Mouse (Mus musculus) kidney, embryonic 16.5 days (tissue): ENCODE data around the gene Ypel4. TPM values are rescaled to one million over a fixed set of nuclear protein-coding genes. Genes with fewer than 3 reads are reported as not detected.
A peak's percentile ranks its signal among the peaks of the same experiment; 100 is the strongest.

ENCODE experiments used
- ATAC-seq: fragments of 200-750 bp; cut with Nextera tagmentation; 2 replicates; pipeline ENCODE4 v1.8.0; 2017; ENCODE audit warnings: moderate TSS enrichment; ENCODE audit not compliant: low FRiP score, low TSS enrichment
- H3K27ac ChIP-seq: fragments of 300-500 bp; sonication (generic); 2 replicates; pipeline ENCODE4 v1.5.1; 2014; ENCODE audit warnings: low read length
- H3K27me3 ChIP-seq: fragments of 300-500 bp; sonication (generic); 2 replicates; pipeline ENCODE4 v1.6.1; 2014; ENCODE audit warnings: low read length, control low read depth, mixed read lengths; ENCODE audit not compliant: insufficient read depth
- H3K36me3 ChIP-seq: fragments of 300-500 bp; sonication (generic); 2 replicates; pipeline ENCODE4 v1.6.1; 2014; ENCODE audit warnings: low read length, control low read depth, mixed read lengths; ENCODE audit not compliant: insufficient read depth
- H3K4me1 ChIP-seq: fragments of 300-500 bp; sonication (generic); 2 replicates; pipeline ENCODE4 v1.6.1; 2014; ENCODE audit warnings: low read length, control low read depth, mixed read lengths; ENCODE audit not compliant: insufficient read depth
- H3K4me2 ChIP-seq: fragments of 300-500 bp; sonication (generic); replicated peaks from 2 replicates; pipeline ENCODE4 v1.6.1; 2014; ENCODE audit warnings: low read depth, low read length
- H3K4me3 ChIP-seq: fragments of 300-500 bp; sonication (generic); 2 replicates; pipeline ENCODE4 v1.5.1; 2014; ENCODE audit warnings: mild to moderate bottlenecking, low read length
- H3K9ac ChIP-seq: fragments of 300-500 bp; sonication (generic); replicated peaks from 2 replicates; pipeline ENCODE4 v1.6.1; 2014; ENCODE audit warnings: low read length
- H3K9me3 ChIP-seq: fragments of 300-500 bp; sonication (generic); 2 replicates; pipeline ENCODE4 v1.6.1; 2016; ENCODE audit warnings: low read length, control low read depth
- WGBS: fragments of 180-500 bp; shearing (Covaris S2); extraction: QIAGEN DNeasy Blood & Tissue Kit; methylation state at CpG from one replicate; pipeline ENCODE4 v1.1.7; 2014; 5-methylcytosine and 5-hydroxymethylcytosine counted together
- polyA plus RNA-seq: library from polyadenylated mRNA; unstranded; fragments of >200 nt; fragmentation: Nextera tagmentation; extraction: Ambion mirVana; gene quantifications from 2 replicates; pipeline ENCODE4 v1.2.1, GENCODE M21; 2015

Ypel4 gene
- polyA plus RNA-seq, 1 experiment from 2014 or later = 5.4 TPM

- Histone ChIP-seq H3K36me3 (peaks cover 12% of the 10 kb centered on the region; the same call in 1 of the 2 replicates), H3K4me2 (peak overlapping the region; percentile 63), H3K27me3 (no peaks in the 10 kb centered on the region), H3K27ac (peak overlapping the region; percentile 97), H3K4me1 (peaks cover 10% of the 10 kb centered on the region), H3K4me3 (peak overlapping the region; percentile 97), H3K9ac (peak overlapping the region; percentile 96), H3K9me3 (no peaks in the 10 kb centered on the region)
- ATAC-seq = peak; percentile 28
- under 1% methylated on average over 22 of the region's 26 CpGs for WGBS
These were observed 19.4 kb upstream of the Ypel4 start for GRCm38 (mm10) chr2:84714422-84714810.

DNA sequence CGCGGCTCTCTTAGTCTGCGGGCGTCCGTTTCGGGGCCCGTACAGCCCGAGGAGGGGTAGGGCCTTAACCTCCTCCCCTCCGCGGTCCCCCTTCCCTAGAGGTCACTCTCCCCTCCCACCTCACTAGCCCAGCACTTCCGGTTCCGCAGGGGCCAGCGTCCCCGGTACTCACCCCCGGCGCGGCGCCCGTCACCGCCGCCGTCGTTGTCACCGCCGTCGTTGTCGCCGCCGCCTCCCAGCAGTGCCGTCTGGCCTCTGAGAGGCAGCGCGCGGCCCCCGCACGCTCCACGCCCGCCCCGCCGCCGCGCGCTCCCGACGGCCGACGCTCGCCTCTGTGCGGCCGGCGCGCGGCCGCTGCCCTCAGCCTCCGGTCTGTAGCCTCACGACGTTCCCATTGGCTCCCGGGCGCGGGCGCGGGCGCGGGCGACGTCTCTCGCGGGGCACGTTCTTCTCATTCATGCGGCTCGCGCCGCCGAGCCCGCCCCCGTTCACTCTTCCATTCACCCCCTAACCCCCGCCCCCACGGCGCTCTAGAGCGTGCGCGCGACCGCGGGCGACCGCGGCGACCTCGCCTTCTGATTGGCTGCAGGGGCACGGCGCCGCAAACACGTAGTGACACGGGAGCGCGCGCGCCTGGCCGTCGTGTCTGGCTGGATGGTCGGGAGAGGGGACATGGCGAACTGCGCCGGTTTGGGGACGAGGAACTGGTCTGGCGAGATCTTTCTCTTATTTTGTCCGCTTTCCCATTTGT is 18.9 kb upstream of the Ypel4 start, which contains the start of gene Zdhhc5:
Gene Zdhhc5 (minus strand): TSS at position 370 of the 751 bp plus-strand sequence.
- Histone ChIP-seq H3K4me3 (peak within 1 kb of the TSS; percentile 97), H3K4me2 (peak within 1 kb of the TSS; percentile 83), H3K27ac (peak within 1 kb of the TSS; percentile 97), H3K27me3 (no peaks in the 10 kb centered on the region), H3K4me1 (peaks cover 10% of the 10 kb centered on the region), H3K9me3 (no peaks in the 10 kb centered on the region), H3K9ac (peak within 1 kb of the TSS; percentile 96), H3K36me3 (peaks cover 8% of the 10 kb centered on the region; the same call in 1 of the 2 replicates)
- ATAC-seq = peak; percentile 97
- WGBS = under 1% methylated on average over 73 of the region's 107 CpGs

DNA sequence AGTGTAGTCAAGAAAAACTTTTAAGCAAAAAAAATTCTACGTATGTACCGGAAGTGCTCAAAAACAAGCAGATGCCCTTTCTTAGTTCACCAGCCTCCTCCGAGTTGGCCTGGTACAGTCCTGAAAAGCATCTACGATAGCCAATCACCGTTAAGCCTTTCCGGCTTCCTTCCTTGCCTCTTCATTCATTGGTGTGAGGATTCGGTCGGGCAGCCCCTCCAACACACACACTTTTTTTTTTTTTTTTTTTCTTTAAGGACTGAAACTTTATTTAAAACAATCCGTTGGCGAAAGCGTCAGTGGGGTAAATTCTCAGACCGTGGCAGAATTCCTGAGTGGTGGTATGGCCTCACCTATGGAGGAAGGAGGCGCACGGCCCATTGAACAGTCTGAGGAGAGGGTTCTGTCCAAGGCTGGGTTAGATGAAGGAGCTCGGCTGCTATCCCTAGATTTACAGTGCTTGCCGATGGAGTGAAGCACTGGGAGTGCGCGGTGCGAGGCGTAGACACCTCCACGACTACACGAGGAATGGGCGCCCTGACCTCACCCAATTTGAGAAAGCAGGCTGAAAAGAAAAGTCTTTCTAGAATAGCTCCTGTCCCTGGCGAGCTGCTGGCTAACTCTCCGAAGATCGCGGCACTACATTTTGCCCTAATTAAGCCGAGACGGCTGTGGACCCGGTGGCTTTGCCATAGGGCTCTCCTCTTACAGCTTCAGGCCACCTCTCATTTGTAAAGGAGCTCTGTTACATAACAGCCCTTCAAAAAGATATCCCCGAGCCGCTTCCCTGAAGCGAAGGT is 18.1 kb upstream of the Ypel4 start:
- Histone ChIP-seq H3K9me3 (no peaks in the 10 kb centered on the region), H3K4me3 (peak overlapping the region; percentile 97), H3K36me3 (peaks cover under 1% of the 10 kb centered on the region; the same call in 1 of the 2 replicates), H3K27me3 (no peaks in the 10 kb centered on the region), H3K27ac (peak overlapping the region; percentile 97), H3K9ac (peak overlapping the region; percentile 96), H3K4me2 (peak overlapping the region; percentile 83), H3K4me1 (peaks cover 10% of the 10 kb centered on the region)
- under 1% methylated on average over 33 of the region's 33 CpGs for WGBS
- ATAC-seq = peak; percentile 96

DNA sequence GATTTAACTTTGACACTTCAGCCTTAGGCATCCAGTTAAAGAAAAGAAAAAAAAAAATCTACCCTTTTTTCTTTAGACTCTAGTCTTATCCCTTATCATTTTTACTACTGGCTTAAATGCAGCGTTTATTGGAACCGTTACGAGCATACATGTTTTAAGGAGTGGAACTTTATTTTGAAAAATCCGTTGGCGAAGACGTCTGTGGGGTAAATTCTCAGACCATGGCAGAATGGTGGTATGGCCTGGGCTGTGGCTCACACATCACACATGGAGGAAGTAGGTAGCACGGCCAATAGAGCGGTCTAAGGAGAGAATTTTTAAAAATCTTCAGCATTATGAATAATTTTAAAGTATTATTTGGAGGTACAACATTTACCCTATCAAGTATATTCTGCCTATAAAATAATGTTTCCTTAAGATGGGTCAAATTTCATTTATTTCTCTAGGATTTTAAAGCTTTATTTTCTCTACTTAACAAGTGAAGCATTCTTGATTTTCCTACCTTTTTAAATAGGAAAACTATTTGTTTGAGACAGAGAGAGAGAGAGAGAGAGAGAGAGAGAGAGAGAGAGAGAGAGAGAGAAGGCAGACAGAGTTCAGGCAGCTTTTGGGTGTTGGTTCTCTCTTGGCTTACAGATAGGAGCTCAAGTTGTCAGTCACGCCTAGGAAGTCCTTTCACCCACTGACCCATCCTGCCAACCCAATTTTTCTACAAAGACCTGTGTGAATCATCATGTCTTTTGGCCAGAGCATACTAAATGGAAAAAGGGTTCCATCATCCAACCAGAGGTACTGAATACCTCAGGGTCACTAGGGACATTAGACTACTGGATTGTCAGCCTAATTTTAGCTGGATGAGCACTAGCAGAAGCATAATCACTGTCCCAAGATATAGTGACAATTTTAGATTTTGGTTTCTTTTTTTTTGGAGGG is 17.2 kb upstream of the Ypel4 start:
- Histone ChIP-seq H3K27me3 (no peaks in the 10 kb centered on the region), H3K4me3 (peak overlapping the region; percentile 97), H3K4me2 (peak overlapping the region; percentile 83), H3K9me3 (no peaks in the 10 kb centered on the region), H3K27ac (peak overlapping the region; percentile 97), H3K4me1 (peaks cover 10% of the 10 kb centered on the region), H3K9ac (peak overlapping the region; percentile 96), H3K36me3 (0 out of 2 replicates have a peak, but pooled peaks cover 5% of the 10 kb centered on the region)
- WGBS = 33% methylated on average over 9 of the region's 9 CpGs
- no peak for ATAC-seq

- Histone ChIP-seq H3K4me1 (peaks cover 10% of the 10 kb centered on the region), H3K36me3 (0 out of 2 replicates have a peak, but pooled peaks cover 6% of the 10 kb centered on the region), H3K9ac (no peak overlapping the region), H3K27ac (no peak overlapping the region), H3K4me3 (no peak overlapping the region), H3K9me3 (no peaks in the 10 kb centered on the region), H3K27me3 (no peaks in the 10 kb centered on the region), H3K4me2 (no peak overlapping the region)
- WGBS = 90% methylated on average over 4 of the region's 4 CpGs
- no peak for ATAC-seq
These were observed 16.5 kb upstream of the Ypel4 start for GRCm38 (mm10) chr2:84717357-84717756.

DNA sequence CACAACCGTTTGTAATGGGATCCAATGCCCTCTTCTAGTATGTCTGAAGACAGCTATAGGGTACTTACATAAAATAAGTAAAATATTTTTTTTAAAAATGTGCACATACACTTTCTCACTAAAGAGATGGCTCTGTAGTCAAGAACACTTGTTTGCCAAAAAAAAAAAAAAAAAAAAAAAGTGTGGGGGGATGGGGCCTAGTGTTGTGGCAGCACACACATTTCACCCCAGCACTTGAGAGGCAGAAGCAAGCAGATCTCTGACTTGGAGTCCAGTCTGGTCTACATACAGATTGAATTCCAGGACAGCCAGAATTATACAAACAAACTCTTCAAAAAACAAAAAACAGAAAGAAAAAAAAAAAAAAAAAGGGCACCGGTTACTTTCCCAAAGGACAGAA is 13.1 kb upstream of the Ypel4 start:
- WGBS = 89% methylated on average over 2 of the region's 2 CpGs

GRCm38 (mm10) chr2:84721182-84721581 is 12.7 kb upstream of the Ypel4 start:
- WGBS = 77% methylated on average over 3 of the region's 3 CpGs
- Histone ChIP-seq H3K9ac (no peak overlapping the region), H3K9me3 (no peaks in the 10 kb centered on the region), H3K4me1 (peaks cover 15% of the 10 kb centered on the region), H3K27ac (no peak overlapping the region), H3K36me3 (peaks cover 24% of the 10 kb centered on the region), H3K4me3 (no peak overlapping the region), H3K4me2 (no peak overlapping the region), H3K27me3 (no peaks in the 10 kb centered on the region)
- no peak for ATAC-seq

More for the DNA sequence above, 13.1 kb upstream of the Ypel4 start:
- Histone ChIP-seq H3K27me3 (no peaks in the 10 kb centered on the region), H3K9me3 (no peaks in the 10 kb centered on the region), H3K27ac (no peak overlapping the region), H3K4me2 (no peak overlapping the region), H3K36me3 (peaks cover 22% of the 10 kb centered on the region), H3K4me1 (peaks cover 11% of the 10 kb centered on the region), H3K9ac (no peak overlapping the region), H3K4me3 (no peak overlapping the region)
- ATAC-seq = no peak

DNA sequence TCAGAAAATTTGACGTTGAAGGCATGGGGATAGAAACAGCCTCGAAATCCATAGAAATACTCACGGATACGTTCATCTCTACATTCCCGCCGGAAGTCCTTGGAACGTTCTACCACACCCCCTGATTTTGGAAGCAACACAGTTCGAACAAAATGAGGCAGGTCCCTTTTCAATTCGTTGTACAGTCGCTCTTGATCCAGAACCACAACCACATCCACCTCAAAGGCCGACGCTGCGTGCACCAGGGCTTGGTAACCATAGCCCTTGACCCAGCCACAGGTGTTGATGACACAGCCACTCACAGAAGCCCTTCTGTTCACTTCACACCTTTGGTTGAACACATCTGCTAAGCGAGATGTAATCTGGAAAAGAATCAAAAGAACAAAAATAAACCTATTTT is 10.0 kb upstream of the Ypel4 start:
- H3K36me3 ChIP-seq = peaks cover 24% of the 10 kb centered on the region
- no peak overlapping the region for H3K9ac ChIP-seq
- no peak overlapping the region for H3K27ac ChIP-seq
- 96% methylated on average over 14 of the region's 14 CpGs for WGBS
- peaks cover 21% of the 10 kb centered on the region for H3K4me1 ChIP-seq
- no peak overlapping the region for H3K4me2 ChIP-seq
- H3K9me3 ChIP-seq = no peaks in the 10 kb centered on the region
- ATAC-seq = no peak
- H3K27me3 ChIP-seq = no peaks in the 10 kb centered on the region
- no peak overlapping the region for H3K4me3 ChIP-seq

GRCm38 (mm10) chr2:84725770-84726169 is 8.1 kb upstream of the Ypel4 start:
- H3K4me2 ChIP-seq = no peak overlapping the region
- no peak overlapping the region for H3K4me3 ChIP-seq
- H3K9ac ChIP-seq = no peak overlapping the region
- WGBS = 92% methylated on average over 10 of the region's 10 CpGs
- no peak for ATAC-seq
- peaks cover 21% of the 10 kb centered on the region for H3K4me1 ChIP-seq
- no peak overlapping the region for H3K27ac ChIP-seq
- no peaks in the 10 kb centered on the region for H3K9me3 ChIP-seq
- no peaks in the 10 kb centered on the region for H3K27me3 ChIP-seq
- peaks cover 24% of the 10 kb centered on the region for H3K36me3 ChIP-seq
